Mouse (Mus musculus): ENCODE measurements around the gene Ank3. TPM values are rescaled to one million over a fixed set of nuclear protein-coding genes. Genes with fewer than 3 reads are reported as not detected.

Gene Ank3
- total and polyA plus RNA-seq, 2 experiments = 2.9 to 31.0 TPM

GRCm38 (mm10) chr10:70067169-70068115 is 668.9 kb downstream of the Ank3 start:
- WGBS = 58% methylated on average over 6 of the region's 6 CpGs

GRCm38 (mm10) chr10:70069321-70069720 is 670.7 kb downstream of the Ank3 start:
- TF ChIP-seq CTCF (IDR thresholded peaks at IDR 0.05; ENCODE audit: low read depth, low read length) (no peak), POLR2A (IDR thresholded peaks at IDR 0.05; ENCODE audit: extremely low read depth, insufficient read depth, low read length) (no peak)
- Histone ChIP-seq H3K27ac (replicated peaks; ENCODE audit: insufficient read depth, low read depth, low read length) (no peak overlapping the region), H3K4me1 (ENCODE audit: control insufficient read depth, insufficient read depth, low read length) (no peaks in the 10 kb centered on the region), H3K79me2 (ENCODE audit: control insufficient read depth, insufficient read depth, low read length) (no peaks in the 10 kb centered on the region), H3K4me3 (ENCODE audit: insufficient read depth, low read depth, low read length) (no peak overlapping the region), H3K27me3 (ENCODE audit: control insufficient read depth, insufficient read depth, low read length) (no peaks in the 10 kb centered on the region), H3K36me3 (ENCODE audit: control insufficient read depth, insufficient read depth, low read length) (no peaks in the 10 kb centered on the region), H3K9ac (ENCODE audit: low read depth, low read length) (no peak overlapping the region)
- 54% methylated on average over 6 of the region's 6 CpGs for WGBS
- DNase-seq (ENCODE audit: extremely low read depth, low read depth, low spot score) = no peak

More at GRCm38 (mm10) chr10:70067169-70068115, 668.9 kb downstream of the Ank3 start:
- H3K27ac ChIP-seq (replicated peaks; ENCODE audit: insufficient read depth, low read depth, low read length) = no peak overlapping the region
- no peaks in the 10 kb centered on the region for H3K79me2 ChIP-seq (ENCODE audit: control insufficient read depth, insufficient read depth, low read length)
- H3K4me1 ChIP-seq (ENCODE audit: control insufficient read depth, insufficient read depth, low read length) = no peaks in the 10 kb centered on the region
- no peaks in the 10 kb centered on the region for H3K36me3 ChIP-seq (ENCODE audit: control insufficient read depth, insufficient read depth, low read length)
- no peaks in the 10 kb centered on the region for H3K27me3 ChIP-seq (ENCODE audit: control insufficient read depth, insufficient read depth, low read length)
- H3K4me3 ChIP-seq (ENCODE audit: insufficient read depth, low read depth, low read length) = no peak overlapping the region
- no peak for DNase-seq (ENCODE audit: extremely low read depth, low read depth, low spot score)
- TF ChIP-seq POLR2A (IDR thresholded peaks at IDR 0.05; ENCODE audit: extremely low read depth, insufficient read depth, low read length) (no peak), CTCF (IDR thresholded peaks at IDR 0.05; ENCODE audit: low read depth, low read length) (no peak)
- H3K9ac ChIP-seq (ENCODE audit: low read depth, low read length) = no peak overlapping the region

- H3K27ac ChIP-seq (replicated peaks; ENCODE audit: insufficient read depth, low read depth, low read length) = no peak overlapping the region
- no peaks in the 10 kb centered on the region for H3K27me3 ChIP-seq (ENCODE audit: control insufficient read depth, insufficient read depth, low read length)
- WGBS = 89% methylated on average over 4 of the region's 4 CpGs
- no peaks in the 10 kb centered on the region for H3K36me3 ChIP-seq (ENCODE audit: control insufficient read depth, insufficient read depth, low read length)
- TF ChIP-seq POLR2A (IDR thresholded peaks at IDR 0.05; ENCODE audit: extremely low read depth, insufficient read depth, low read length) (no peak), CTCF (IDR thresholded peaks at IDR 0.05; ENCODE audit: low read depth, low read length) (no peak)
- no peak overlapping the region for H3K9ac ChIP-seq (ENCODE audit: low read depth, low read length)
- no peak for DNase-seq (ENCODE audit: extremely low read depth, low read depth, low spot score)
- H3K79me2 ChIP-seq (ENCODE audit: control insufficient read depth, insufficient read depth, low read length) = no peaks in the 10 kb centered on the region
- H3K4me3 ChIP-seq (ENCODE audit: insufficient read depth, low read depth, low read length) = no peak overlapping the region
- H3K4me1 ChIP-seq (ENCODE audit: control insufficient read depth, insufficient read depth, low read length) = no peaks in the 10 kb centered on the region
Measured at GRCm38 (mm10) chr10:70071334-70071733, 672.8 kb downstream of the Ank3 start.

Other genes with a start within 250 kb of the Ank3 start
- 45.2 and 47.9 TPM in 2 replicates for gene Rhobtb1, start 247.3 kb upstream of the Ank3 start, total RNA-seq (2014; rRNA removed)
- 14.3 and 17.4 TPM in 2 replicates for gene Rhobtb1, start 247.3 kb upstream of the Ank3 start, polyA plus RNA-seq (2012; rRNA removed)
- gene A930033H14Rik, start 185.7 kb upstream of the Ank3 start, total RNA-seq (2014; rRNA removed) = 4.6 and 5.9 TPM in 2 replicates
- 0.26 and 0.50 TPM in 2 replicates for gene A930033H14Rik, start 185.7 kb upstream of the Ank3 start, polyA plus RNA-seq (2012; rRNA removed)
- gene Cdk1, start 45.8 kb upstream of the Ank3 start, total RNA-seq (2014; rRNA removed) = 4.9 and 10.7 TPM in 2 replicates
- gene Cdk1, start 45.8 kb upstream of the Ank3 start, polyA plus RNA-seq (2012; rRNA removed) = 1.8 and 2.6 TPM in 2 replicates

Data from liver, adult 2 months (tissue).